Mouse (Mus musculus): ENCODE measurements around the gene Vti1a. TPM values are rescaled to one million over a fixed set of nuclear protein-coding genes. Genes with fewer than 3 reads are reported as not detected.

The Vti1a gene
- polyA plus RNA-seq, 1 experiment = 17.6 TPM

- H3K9me3 ChIP-seq (replicated peaks; ENCODE audit: control insufficient read depth, insufficient read depth, low read length, poor library complexity, severe bottlenecking) = no peaks in the 10 kb centered on the region
- H3K27ac ChIP-seq (ENCODE audit: insufficient read depth, low read length) = no peak overlapping the region
- H3K36me3 ChIP-seq (ENCODE audit: control insufficient read depth, insufficient read depth, low read length, poor library complexity, severe bottlenecking) = no peaks in the 10 kb centered on the region
- no peaks in the 10 kb centered on the region for H3K27me3 ChIP-seq (ENCODE audit: control insufficient read depth, insufficient read depth, low read length, poor library complexity, severe bottlenecking)
- no peaks in the 10 kb centered on the region for H3K4me1 ChIP-seq (ENCODE audit: control insufficient read depth, insufficient read depth, low read length)
- no peak overlapping the region for H3K9ac ChIP-seq (ENCODE audit: low read depth, poor library complexity, severe bottlenecking)
- no peak for TF ChIP-seq CTCF (IDR thresholded peaks at IDR 0.05; ENCODE audit: low read depth, low read length)
- no peak for TF ChIP-seq POLR2A (IDR thresholded peaks at IDR 0.05; ENCODE audit: insufficient read depth, low read length)
- no peak for TF ChIP-seq EP300 (IDR thresholded peaks at IDR 0.05; ENCODE audit: insufficient read depth, low read depth, low read length)
- H3K4me3 ChIP-seq (ENCODE audit: low read depth, low read length) = no peak overlapping the region
These were observed 254.6 kb downstream of the Vti1a start for GRCm38 (mm10) chr19:55570520-55571296.

GRCm38 (mm10) chr19:55571486-55571885, 255.4 kb downstream of the Vti1a start:
- no peak overlapping the region for H3K4me3 ChIP-seq (ENCODE audit: low read depth, low read length)
- no peaks in the 10 kb centered on the region for H3K36me3 ChIP-seq (ENCODE audit: control insufficient read depth, insufficient read depth, low read length, poor library complexity, severe bottlenecking)
- H3K9me3 ChIP-seq (replicated peaks; ENCODE audit: control insufficient read depth, insufficient read depth, low read length, poor library complexity, severe bottlenecking) = no peaks in the 10 kb centered on the region
- H3K9ac ChIP-seq (ENCODE audit: low read depth, poor library complexity, severe bottlenecking) = no peak overlapping the region
- H3K27me3 ChIP-seq (ENCODE audit: control insufficient read depth, insufficient read depth, low read length, poor library complexity, severe bottlenecking) = no peaks in the 10 kb centered on the region
- TF ChIP-seq EP300 (IDR thresholded peaks at IDR 0.05; ENCODE audit: insufficient read depth, low read depth, low read length) = no peak
- no peak overlapping the region for H3K27ac ChIP-seq (ENCODE audit: insufficient read depth, low read length)
- no peaks in the 10 kb centered on the region for H3K4me1 ChIP-seq (ENCODE audit: control insufficient read depth, insufficient read depth, low read length)

DNA sequence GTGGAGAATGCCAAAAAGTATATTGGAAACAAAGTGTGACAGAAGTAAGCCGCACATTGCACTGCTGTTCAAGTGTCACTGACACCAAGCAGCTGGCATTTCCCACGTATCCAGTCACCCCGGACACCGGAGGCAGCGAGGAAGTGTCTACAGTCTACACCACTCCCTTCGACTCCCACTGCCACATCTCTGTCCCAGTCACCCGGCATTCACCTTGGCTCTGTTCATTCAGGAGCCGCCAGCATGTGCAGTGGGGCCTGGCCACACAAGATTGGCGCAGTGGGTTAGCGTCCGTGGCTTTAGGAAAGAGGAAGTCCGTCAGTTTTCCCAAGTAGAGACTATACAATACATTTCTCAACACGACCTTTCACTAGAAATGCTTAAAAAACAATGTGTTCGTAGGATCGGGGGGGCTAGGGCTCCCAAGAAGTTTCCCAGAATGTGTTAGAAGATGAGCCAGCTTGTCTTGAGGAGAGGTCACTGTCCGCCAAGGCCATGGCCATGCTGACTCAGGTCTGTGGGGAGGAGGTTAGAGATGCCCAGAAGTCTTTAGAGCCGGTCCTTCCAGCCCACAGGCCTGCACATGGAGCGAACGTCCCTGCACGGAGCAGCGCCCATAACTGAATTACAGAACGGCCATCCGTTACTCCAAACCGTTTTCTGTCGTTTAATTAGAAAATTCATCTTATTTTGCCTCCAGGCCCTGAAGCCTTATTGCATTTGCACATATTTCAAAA, 261.4 kb downstream of the Vti1a start:
- Histone ChIP-seq H3K9me3 (replicated peaks; ENCODE audit: control insufficient read depth, insufficient read depth, low read length, poor library complexity, severe bottlenecking) (no peaks in the 10 kb centered on the region), H3K27ac (ENCODE audit: insufficient read depth, low read length) (no peak overlapping the region), H3K9ac (ENCODE audit: low read depth, poor library complexity, severe bottlenecking) (no peak overlapping the region), H3K4me3 (ENCODE audit: low read depth, low read length) (no peak overlapping the region), H3K4me1 (ENCODE audit: control insufficient read depth, insufficient read depth, low read length) (no peaks in the 10 kb centered on the region), H3K27me3 (ENCODE audit: control insufficient read depth, insufficient read depth, low read length, poor library complexity, severe bottlenecking) (no peaks in the 10 kb centered on the region), H3K36me3 (ENCODE audit: control insufficient read depth, insufficient read depth, low read length, poor library complexity, severe bottlenecking) (no peaks in the 10 kb centered on the region)
- TF ChIP-seq EP300 (IDR thresholded peaks at IDR 0.05; ENCODE audit: insufficient read depth, low read depth, low read length) (no peak), CTCF (IDR thresholded peaks at IDR 0.05; ENCODE audit: low read depth, low read length) (no peak), POLR2A (IDR thresholded peaks at IDR 0.05; ENCODE audit: insufficient read depth, low read length) (no peak)

DNA sequence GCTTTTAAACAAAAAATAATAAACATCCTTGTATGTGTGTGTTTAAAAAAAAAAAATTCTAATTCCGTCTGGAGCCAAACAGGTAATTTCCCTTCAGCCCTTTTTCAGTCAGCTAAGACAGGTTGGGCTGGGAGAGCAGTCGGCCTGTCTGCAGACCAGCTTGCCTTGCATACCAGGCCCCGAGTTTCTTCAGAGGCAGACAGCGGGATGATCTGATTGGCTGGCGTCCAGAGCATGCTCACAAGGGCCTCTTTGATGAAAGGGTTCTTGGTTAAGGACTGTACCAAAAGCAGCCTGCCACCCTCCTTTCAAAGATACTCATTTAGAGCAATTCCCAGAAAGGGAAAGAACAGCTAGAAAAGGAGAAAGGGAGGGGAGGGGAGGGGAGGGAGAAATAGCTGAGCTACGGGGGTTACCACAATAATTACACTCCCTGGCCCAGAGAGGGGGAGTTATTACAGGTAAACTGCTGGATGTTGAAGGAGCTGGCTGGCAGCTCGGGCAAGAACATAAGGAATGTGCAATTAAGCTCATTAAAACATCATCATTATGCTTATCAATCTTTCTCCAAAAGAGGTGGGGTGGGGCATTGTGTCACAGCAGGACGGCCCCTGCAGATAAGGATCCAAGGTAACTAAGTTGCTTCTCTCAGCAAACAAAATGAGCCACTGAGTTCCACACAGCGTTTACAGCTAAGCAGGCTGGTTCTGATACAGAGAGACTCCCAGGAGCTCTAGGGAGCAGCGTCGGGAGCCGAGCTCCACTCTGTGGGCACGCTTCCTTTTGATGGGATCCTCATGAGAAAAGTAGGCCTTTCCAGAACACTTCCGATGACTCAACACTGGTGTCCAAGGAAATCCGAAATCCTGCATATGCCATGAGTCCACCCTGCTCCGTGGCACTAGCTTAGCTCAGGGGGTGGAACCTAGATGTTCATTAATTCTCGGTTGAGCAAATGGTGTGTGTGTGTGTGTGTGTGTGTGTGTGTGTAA, 262.3 kb downstream of the Vti1a start:
- no peaks in the 10 kb centered on the region for H3K27me3 ChIP-seq (ENCODE audit: control insufficient read depth, insufficient read depth, low read length, poor library complexity, severe bottlenecking)
- no peak for TF ChIP-seq POLR2A (IDR thresholded peaks at IDR 0.05; ENCODE audit: insufficient read depth, low read length)
- no peak for TF ChIP-seq CTCF (IDR thresholded peaks at IDR 0.05; ENCODE audit: low read depth, low read length)
- no peak for TF ChIP-seq EP300 (IDR thresholded peaks at IDR 0.05; ENCODE audit: insufficient read depth, low read depth, low read length)
- H3K27ac ChIP-seq (ENCODE audit: insufficient read depth, low read length) = no peak overlapping the region
- H3K9me3 ChIP-seq (replicated peaks; ENCODE audit: control insufficient read depth, insufficient read depth, low read length, poor library complexity, severe bottlenecking) = no peaks in the 10 kb centered on the region
- H3K4me3 ChIP-seq (ENCODE audit: low read depth, low read length) = no peak overlapping the region
- H3K4me1 ChIP-seq (ENCODE audit: control insufficient read depth, insufficient read depth, low read length) = no peaks in the 10 kb centered on the region
- no peaks in the 10 kb centered on the region for H3K36me3 ChIP-seq (ENCODE audit: control insufficient read depth, insufficient read depth, low read length, poor library complexity, severe bottlenecking)
- H3K9ac ChIP-seq (ENCODE audit: low read depth, poor library complexity, severe bottlenecking) = no peak overlapping the region

DNA sequence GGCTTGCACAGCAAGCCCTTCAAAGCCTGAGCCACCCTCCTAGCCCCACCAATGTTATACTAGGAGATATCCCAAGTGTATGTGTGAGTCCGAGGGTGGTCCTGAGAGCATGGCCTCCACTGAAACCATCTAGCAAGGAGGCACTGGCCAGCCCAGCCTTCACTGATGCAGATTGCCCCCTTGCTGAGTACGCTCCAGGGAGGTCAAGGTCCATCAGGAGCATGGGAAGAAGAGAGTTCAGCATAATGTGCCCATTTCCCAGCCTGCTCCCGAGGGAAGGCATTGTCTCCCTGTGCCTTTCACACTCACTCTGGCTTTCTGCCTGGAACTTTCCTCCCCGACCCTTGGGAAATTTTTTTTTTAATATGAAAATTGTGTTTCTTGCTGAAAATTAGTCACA, 263.2 kb downstream of the Vti1a start:
- no peak overlapping the region for H3K27ac ChIP-seq (ENCODE audit: insufficient read depth, low read length)
- H3K9ac ChIP-seq (ENCODE audit: low read depth, poor library complexity, severe bottlenecking) = no peak overlapping the region
- no peak overlapping the region for H3K4me3 ChIP-seq (ENCODE audit: low read depth, low read length)
- TF ChIP-seq CTCF (IDR thresholded peaks at IDR 0.05; ENCODE audit: low read depth, low read length) = no peak
- TF ChIP-seq POLR2A (IDR thresholded peaks at IDR 0.05; ENCODE audit: insufficient read depth, low read length) = no peak
- TF ChIP-seq EP300 (IDR thresholded peaks at IDR 0.05; ENCODE audit: insufficient read depth, low read depth, low read length) = no peak
- no peaks in the 10 kb centered on the region for H3K9me3 ChIP-seq (replicated peaks; ENCODE audit: control insufficient read depth, insufficient read depth, low read length, poor library complexity, severe bottlenecking)
- H3K4me1 ChIP-seq (ENCODE audit: control insufficient read depth, insufficient read depth, low read length) = no peaks in the 10 kb centered on the region
- H3K36me3 ChIP-seq (ENCODE audit: control insufficient read depth, insufficient read depth, low read length, poor library complexity, severe bottlenecking) = no peaks in the 10 kb centered on the region
- no peaks in the 10 kb centered on the region for H3K27me3 ChIP-seq (ENCODE audit: control insufficient read depth, insufficient read depth, low read length, poor library complexity, severe bottlenecking)
